Mouse (Mus musculus): ENCODE measurements around the gene Med23. TPM values are rescaled to one million over a fixed set of nuclear protein-coding genes. Genes with fewer than 3 reads are reported as not detected.
A peak's percentile ranks its signal among the peaks of the same experiment; 100 is the strongest.

Med23 gene
- 10 to 100 TPM; 11.1 to 12.8 TPM for total RNA-seq (2021)
- long read RNA-seq, experiment 1, full-length matches to known transcripts, result 2 of 5 reads
- long read RNA-seq, experiment 1, partial matches to known transcripts, result 1 of 5 reads
- long read RNA-seq, experiment 1, other reads (novel, unspliced or antisense), result 2 of 5 reads
- long read RNA-seq, experiment 2, full-length matches to known transcripts, result 3 of 4 reads
- long read RNA-seq, experiment 2, partial matches to known transcripts, result 0 of 4 reads
- long read RNA-seq, experiment 2, other reads (novel, unspliced or antisense), result 1 of 4 reads

- DNase-seq, result peak; percentile 96
These were observed at the start of gene Med23 for GRCm38 (mm10) chr10:24869760-24870290. TSS of gene Med23 (plus strand) at chr10:24869986.

GRCm38 (mm10) chr10:24821990-24822676 lies 47.7 kb upstream of the Med23 start:
- DNase-seq, result no peak

GRCm38 (mm10) chr10:24822842-24823241 lies 46.9 kb upstream of the Med23 start:
- no peak for DNase-seq

GRCm38 (mm10) chr10:24823265-24823664 lies 46.5 kb upstream of the Med23 start:
- no peak for DNase-seq

- DNase-seq, result peak; percentile 8
These were observed 45.9 kb upstream of the Med23 start for GRCm38 (mm10) chr10:24823697-24824535.

GRCm38 (mm10) chr10:24824621-24825020 lies 45.2 kb upstream of the Med23 start:
- no peak for DNase-seq

GRCm38 (mm10) chr10:24825456-24826081 lies 44.2 kb upstream of the Med23 start:
- DNase-seq, result no peak

- DNase-seq, result no peak
These were observed 43.7 kb upstream of the Med23 start for GRCm38 (mm10) chr10:24826130-24826529.

GRCm38 (mm10) chr10:24828136-24828535 lies 41.6 kb upstream of the Med23 start:
- DNase-seq, result no peak

- DNase-seq, result no peak
These were observed 39.3 kb upstream of the Med23 start for GRCm38 (mm10) chr10:24830448-24830847.

GRCm38 (mm10) chr10:24831377-24832095 lies 38.2 kb upstream of the Med23 start:
- no peak for DNase-seq

- DNase-seq, result no peak
These were observed 37.5 kb upstream of the Med23 start for GRCm38 (mm10) chr10:24832306-24832705.

- DNase-seq, result no peak
These were observed 35.0 kb upstream of the Med23 start for GRCm38 (mm10) chr10:24834634-24835371.

GRCm38 (mm10) chr10:24835702-24836342 lies 34.0 kb upstream of the Med23 start:
- no peak for DNase-seq

GRCm38 (mm10) chr10:24836366-24837038 lies 33.3 kb upstream of the Med23 start:
- no peak for DNase-seq

- no peak for DNase-seq
These were observed 29.0 kb upstream of the Med23 start for GRCm38 (mm10) chr10:24840795-24841194.

GRCm38 (mm10) chr10:24841998-24842397 lies 27.8 kb upstream of the Med23 start:
- no peak for DNase-seq

- no peak for DNase-seq
These were observed 27.1 kb upstream of the Med23 start, which contains the start of gene Enpp3 for GRCm38 (mm10) chr10:24842676-24843075. TSS of gene Enpp3 (minus strand) at chr10:24842823.

GRCm38 (mm10) chr10:24863146-24863545 lies 6.6 kb upstream of the Med23 start:
- no peak for DNase-seq

- DNase-seq, result no peak
These were observed 5.4 kb upstream of the Med23 start for GRCm38 (mm10) chr10:24864434-24864833.
